Mouse (Mus musculus) lung, postnatal 0 days (tissue): ENCODE data around the gene Pycard.
A peak's percentile ranks its signal among the peaks of the same experiment; 100 is the strongest.

ENCODE experiments used
- CTCF ChIP-seq: IDR thresholded peaks from 2 replicates; pipeline ENCODE4 v1.5.1; 2016; ENCODE audit warnings: antibody characterized with exemption, mild to moderate bottlenecking
- EP300 ChIP-seq: IDR thresholded peaks from 2 replicates; pipeline ENCODE4 v1.6.1; 2016; ENCODE audit warnings: antibody characterized with exemption, mild to moderate bottlenecking, control low read depth

DNA sequence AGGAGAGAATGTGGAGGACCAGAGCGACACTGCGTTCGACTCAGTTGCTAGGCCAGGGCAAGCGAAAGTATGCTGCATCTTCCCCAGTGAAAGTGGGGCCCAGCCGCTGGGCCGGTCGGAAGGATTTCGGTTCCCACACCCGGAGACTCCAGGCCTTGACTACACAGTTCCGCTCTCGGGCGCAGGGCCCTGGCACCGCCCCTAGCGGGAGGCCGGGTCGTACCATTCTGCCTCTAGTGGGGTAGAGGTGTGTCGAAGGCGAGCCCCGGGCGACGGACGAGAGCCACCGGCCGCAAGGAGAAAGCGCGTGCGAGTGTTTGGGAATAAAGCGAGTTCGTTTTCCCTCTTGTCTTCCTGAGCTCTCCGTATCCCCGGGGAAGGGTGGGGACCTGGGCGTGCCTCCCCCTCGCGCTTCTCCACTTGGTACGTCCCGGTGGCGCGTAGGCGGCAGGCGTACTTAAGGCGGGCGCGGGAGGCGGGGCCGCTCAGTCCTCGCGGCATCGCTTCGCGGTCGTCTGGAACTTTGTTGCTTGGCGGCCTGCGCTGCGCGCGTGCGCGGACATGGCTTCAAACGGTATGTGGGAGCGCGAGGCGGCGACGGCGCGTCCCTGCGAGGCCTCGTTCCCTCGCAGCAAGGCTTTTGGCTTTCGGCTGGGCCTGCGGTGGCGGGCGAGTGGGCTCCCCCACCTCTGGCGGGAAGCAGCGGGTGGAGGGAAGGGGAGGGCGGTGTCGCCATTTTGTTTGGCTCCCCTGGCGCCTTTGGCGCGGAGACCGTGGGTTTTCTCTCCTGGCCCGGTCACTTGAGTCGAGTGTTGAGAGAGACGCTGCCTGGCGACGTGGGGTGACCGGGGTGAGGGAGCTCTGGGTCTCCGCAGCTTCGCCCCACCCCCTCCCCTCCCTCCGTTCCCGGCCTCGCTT, 26.4 kb downstream of the Pycard start, which contains the start of gene Fus:
- TF ChIP-seq EP300 = no peak
- TF ChIP-seq CTCF = peak; percentile 59
